Mouse (Mus musculus): ENCODE results near the gene Tbx21. TPM values are rescaled to one million over a fixed set of nuclear protein-coding genes. Genes with fewer than 3 reads are reported as not detected.

Tbx21 gene
- polyA plus RNA-seq, 1 experiment: 0.22 TPM

DNA sequence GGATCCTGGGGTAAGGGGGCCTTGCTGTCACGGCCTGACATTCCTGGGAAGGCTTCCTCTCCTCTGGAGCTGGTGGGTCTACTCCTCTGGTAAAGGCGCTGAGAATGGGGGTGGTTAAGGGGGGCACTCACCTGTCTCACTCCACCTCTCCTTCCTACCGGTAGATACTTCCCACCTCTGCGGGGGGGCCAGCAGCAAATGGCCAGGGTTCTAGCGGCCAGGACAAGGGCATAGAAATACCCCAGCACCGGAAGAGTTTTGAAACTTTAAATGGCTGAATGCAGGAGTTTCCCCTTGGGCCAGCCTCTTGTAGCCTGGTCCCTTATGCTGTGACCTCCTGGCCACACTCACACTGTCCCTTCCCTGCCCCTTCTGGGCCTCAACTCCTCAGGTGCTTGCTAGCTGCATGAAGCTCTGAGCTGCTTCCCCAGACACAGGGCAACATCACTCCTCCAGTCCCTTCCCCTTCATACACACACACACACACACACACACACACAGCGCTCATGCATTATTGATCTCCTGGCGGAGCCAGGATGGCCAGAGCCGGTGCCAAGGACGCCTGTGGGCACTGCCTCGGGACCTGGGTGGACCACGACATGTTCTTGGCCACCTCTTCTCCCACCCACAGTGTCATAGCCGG is 64.1 kb downstream of the Tbx21 start:
- peak overlapping the region; percentile 18 for H3K27ac ChIP-seq (ENCODE audit: control insufficient read depth, insufficient read depth, low read depth, low read length)
- H3K4me1 ChIP-seq (ENCODE audit: control insufficient read depth, insufficient read depth, low read length): peaks cover 11% of the 10 kb centered on the region
- H3K4me3 ChIP-seq (ENCODE audit: control insufficient read depth, low read depth, low read length): peak overlapping the region; percentile 74
- no peaks in the 10 kb centered on the region; the same call in 1 of the 2 replicates for H3K36me3 ChIP-seq (ENCODE audit: control insufficient read depth, insufficient read depth, low read length)
- TF ChIP-seq CTCF (IDR thresholded peaks at IDR 0.05; ENCODE audit: control insufficient read depth, insufficient read depth, insufficient replicate concordance, low read depth, low read length): no peak
- TF ChIP-seq POLR2A (IDR thresholded peaks at IDR 0.05; ENCODE audit: control insufficient read depth, low read depth, low read length): no peak; the same call in 1 of the 2 replicates
- H3K27me3 ChIP-seq (ENCODE audit: control insufficient read depth, insufficient read depth, low read length): no peaks in the 10 kb centered on the region

DNA sequence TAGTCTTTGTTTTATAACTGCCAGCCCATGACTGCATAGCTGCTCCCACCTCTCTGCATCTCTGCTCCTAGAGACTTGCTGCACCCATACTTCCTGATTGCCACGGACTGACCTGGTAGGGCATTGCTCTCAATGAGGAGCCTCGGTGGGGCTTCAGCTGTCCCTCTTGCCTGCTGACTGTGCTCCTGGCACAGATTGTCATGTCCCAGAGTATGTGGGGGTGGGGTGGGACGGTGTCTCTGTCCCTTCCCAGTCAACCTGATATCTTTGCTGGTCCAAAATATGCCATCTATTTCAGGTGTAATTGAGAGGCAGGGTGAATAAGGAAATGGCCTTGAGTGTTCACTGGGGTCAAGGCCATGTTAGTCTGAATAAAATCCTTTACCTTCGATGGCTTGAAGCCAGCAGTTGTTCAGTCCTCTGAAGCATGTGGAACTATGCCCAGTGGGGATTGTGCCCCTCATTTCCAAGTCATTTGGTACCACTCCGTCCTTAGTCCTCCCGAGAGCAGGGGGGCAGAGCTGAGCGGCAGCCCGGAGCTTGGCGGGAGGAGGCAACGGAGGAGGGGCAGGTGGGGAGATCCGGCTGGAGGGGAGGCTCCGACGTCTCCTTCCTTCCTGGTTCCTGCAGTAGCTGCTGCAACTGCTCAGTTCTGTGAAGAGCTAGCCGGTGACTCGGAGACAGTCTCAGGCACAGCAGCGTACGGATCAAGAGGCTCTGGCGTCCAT is 64.8 kb downstream of the Tbx21 start, which contains the start of gene Osbpl7:
Osbpl7 (plus strand) TSS at position 413 of the 728 bp plus-strand sequence.
- H3K4me3 ChIP-seq (ENCODE audit: control insufficient read depth, low read depth, low read length): peak within 1 kb of the TSS; percentile 74
- peak; percentile 59 for TF ChIP-seq POLR2A (IDR thresholded peaks at IDR 0.05; ENCODE audit: control insufficient read depth, low read depth, low read length)
- TF ChIP-seq CTCF (IDR thresholded peaks at IDR 0.05; ENCODE audit: control insufficient read depth, insufficient read depth, insufficient replicate concordance, low read depth, low read length): no peak; the same call in 1 of the 2 replicates
- no peaks in the 10 kb centered on the region for H3K27me3 ChIP-seq (ENCODE audit: control insufficient read depth, insufficient read depth, low read length)
- peak within 1 kb of the TSS; percentile 18 for H3K27ac ChIP-seq (ENCODE audit: control insufficient read depth, insufficient read depth, low read depth, low read length)
- H3K4me1 ChIP-seq (ENCODE audit: control insufficient read depth, insufficient read depth, low read length): peaks cover 11% of the 10 kb centered on the region
- no peaks in the 10 kb centered on the region; the same call in 1 of the 2 replicates for H3K36me3 ChIP-seq (ENCODE audit: control insufficient read depth, insufficient read depth, low read length)

DNA sequence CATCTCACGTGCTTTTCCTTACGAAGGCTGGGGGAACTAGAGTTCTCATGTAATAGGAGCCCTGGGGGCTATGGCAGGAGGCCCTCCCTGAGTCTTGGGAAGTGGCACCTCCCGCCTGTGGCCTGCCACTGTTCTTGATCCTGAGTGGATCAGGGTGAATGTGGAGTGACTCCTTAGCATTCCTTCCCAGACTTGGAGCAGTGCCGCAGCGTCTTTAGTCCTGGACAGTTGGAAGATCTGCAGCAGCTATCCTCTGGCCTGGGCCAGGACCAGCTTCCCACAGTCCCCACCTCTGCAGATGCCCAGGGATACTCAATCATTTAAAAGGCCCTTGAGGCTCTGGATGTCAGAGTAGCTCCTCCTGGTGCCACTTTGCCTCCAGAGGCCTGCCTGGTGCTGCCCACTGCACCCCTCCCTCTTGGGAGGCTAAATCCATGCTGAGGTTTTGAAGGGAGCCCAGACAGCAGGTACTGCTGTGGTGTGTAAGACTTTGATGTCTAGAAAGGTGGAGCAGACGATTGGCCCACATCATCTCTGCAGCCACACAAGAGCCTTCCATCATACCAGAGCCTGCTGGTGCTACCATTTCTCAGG is 65.5 kb downstream of the Tbx21 start:
- peak overlapping the region; percentile 16; the same call in 1 of the 2 replicates for H3K27ac ChIP-seq (ENCODE audit: control insufficient read depth, insufficient read depth, low read depth, low read length)
- TF ChIP-seq CTCF (IDR thresholded peaks at IDR 0.05; ENCODE audit: control insufficient read depth, insufficient read depth, insufficient replicate concordance, low read depth, low read length) (no peak), POLR2A (IDR thresholded peaks at IDR 0.05; ENCODE audit: control insufficient read depth, low read depth, low read length) (no peak)
- H3K36me3 ChIP-seq (ENCODE audit: control insufficient read depth, insufficient read depth, low read length): no peaks in the 10 kb centered on the region; the same call in 1 of the 2 replicates
- H3K27me3 ChIP-seq (ENCODE audit: control insufficient read depth, insufficient read depth, low read length): no peaks in the 10 kb centered on the region
- peaks cover 11% of the 10 kb centered on the region for H3K4me1 ChIP-seq (ENCODE audit: control insufficient read depth, insufficient read depth, low read length)
- no peak overlapping the region for H3K4me3 ChIP-seq (ENCODE audit: control insufficient read depth, low read depth, low read length)

DNA sequence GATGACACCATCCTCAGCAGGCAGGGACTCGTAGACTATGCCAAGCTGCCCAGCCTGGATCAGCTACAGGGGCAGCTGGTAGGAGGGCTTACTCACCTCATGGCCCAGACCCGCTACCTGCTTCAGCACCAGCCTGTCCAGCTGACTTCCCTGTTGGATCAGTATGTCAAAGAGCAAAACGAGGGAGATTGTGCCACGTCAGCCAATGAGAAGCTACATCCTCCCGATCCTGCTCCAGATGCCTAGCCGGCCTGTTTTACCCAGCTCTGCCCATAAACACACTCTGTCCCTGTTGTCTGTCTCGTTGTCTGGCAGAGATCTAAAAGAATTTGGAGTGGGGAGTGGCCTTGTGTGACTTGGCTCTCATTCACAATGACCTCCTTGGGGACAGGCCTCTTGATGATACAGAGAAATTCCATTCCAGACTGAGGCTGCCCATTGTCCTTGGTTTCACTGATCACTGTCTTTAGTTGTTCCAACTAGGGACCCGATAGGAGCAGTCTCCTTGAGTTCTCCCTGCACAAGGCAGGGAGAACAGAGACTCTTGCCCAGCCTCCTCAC is 67.0 kb downstream of the Tbx21 start:
- TF ChIP-seq CTCF (IDR thresholded peaks at IDR 0.05; ENCODE audit: control insufficient read depth, insufficient read depth, insufficient replicate concordance, low read depth, low read length) (no peak), POLR2A (IDR thresholded peaks at IDR 0.05; ENCODE audit: control insufficient read depth, low read depth, low read length) (peak; percentile 62; the same call in 1 of the 2 replicates)
- Histone ChIP-seq H3K4me3 (ENCODE audit: control insufficient read depth, low read depth, low read length) (peak overlapping the region; percentile 60), H3K27me3 (ENCODE audit: control insufficient read depth, insufficient read depth, low read length) (no peaks in the 10 kb centered on the region), H3K4me1 (ENCODE audit: control insufficient read depth, insufficient read depth, low read length) (peaks cover 11% of the 10 kb centered on the region), H3K27ac (ENCODE audit: control insufficient read depth, insufficient read depth, low read depth, low read length) (peak overlapping the region; percentile 72), H3K36me3 (ENCODE audit: control insufficient read depth, insufficient read depth, low read length) (no peaks in the 10 kb centered on the region; the same call in 1 of the 2 replicates)

Other genes with a start within 250 kb of the Tbx21 start
- 75.0 and 77.8 TPM in 2 replicates for gene Cdk5rap3, start 198.8 kb downstream of the Tbx21 start, polyA plus RNA-seq (2012; rRNA removed)
- 2.1 and 4.0 TPM in 2 replicates for gene Prr15l, start 187.2 kb downstream of the Tbx21 start, polyA plus RNA-seq (2012; rRNA removed)
- gene Pnpo, start 171.3 kb downstream of the Tbx21 start, polyA plus RNA-seq (2012; rRNA removed): 3.8 and 5.4 TPM in 2 replicates
- gene Sp2, start 132.4 kb downstream of the Tbx21 start, polyA plus RNA-seq (2012; rRNA removed): 16.4 and 17.9 TPM in 2 replicates
- 0.22 and 0.32 TPM in 2 replicates for gene Sp6, start 101.9 kb downstream of the Tbx21 start, polyA plus RNA-seq (2012; rRNA removed)
- 8.9 and 9.4 TPM in 2 replicates for gene Scrn2, start 85.4 kb downstream of the Tbx21 start, polyA plus RNA-seq (2012; rRNA removed)
- gene Lrrc46, start 73.9 kb downstream of the Tbx21 start, polyA plus RNA-seq (2012; rRNA removed): 795 and 824 TPM in 2 replicates
- 41.7 and 47.6 TPM in 2 replicates for gene Mrpl10, start 73.8 kb downstream of the Tbx21 start, polyA plus RNA-seq (2012; rRNA removed)
- 75.7 and 82.3 TPM in 2 replicates for gene Osbpl7, start 64.7 kb downstream of the Tbx21 start, polyA plus RNA-seq (2012; rRNA removed)
- 2.4 and 2.7 TPM in 2 replicates for gene Tbkbp1, start 36.2 kb upstream of the Tbx21 start, polyA plus RNA-seq (2012; rRNA removed)
- 37.5 and 40.3 TPM in 2 replicates for gene Kpnb1, start 72.5 kb upstream of the Tbx21 start, polyA plus RNA-seq (2012; rRNA removed)
- gene Npepps, start 165.3 kb upstream of the Tbx21 start, polyA plus RNA-seq (2012; rRNA removed): 43.5 and 50.1 TPM in 2 replicates
- gene Mrpl45, start 200.4 kb upstream of the Tbx21 start, polyA plus RNA-seq (2012; rRNA removed): 8.7 and 9.0 TPM in 2 replicates
- gene Gpr179, start 236.7 kb upstream of the Tbx21 start, polyA plus RNA-seq (2012; rRNA removed): 0.95 and 0.97 TPM in 2 replicates
- gene Socs7, start 247.2 kb upstream of the Tbx21 start, polyA plus RNA-seq (2012; rRNA removed): 90.3 and 96.2 TPM in 2 replicates